Mouse (Mus musculus): ENCODE results near the gene Olfr1197.

The Olfr1197 gene

DNA sequence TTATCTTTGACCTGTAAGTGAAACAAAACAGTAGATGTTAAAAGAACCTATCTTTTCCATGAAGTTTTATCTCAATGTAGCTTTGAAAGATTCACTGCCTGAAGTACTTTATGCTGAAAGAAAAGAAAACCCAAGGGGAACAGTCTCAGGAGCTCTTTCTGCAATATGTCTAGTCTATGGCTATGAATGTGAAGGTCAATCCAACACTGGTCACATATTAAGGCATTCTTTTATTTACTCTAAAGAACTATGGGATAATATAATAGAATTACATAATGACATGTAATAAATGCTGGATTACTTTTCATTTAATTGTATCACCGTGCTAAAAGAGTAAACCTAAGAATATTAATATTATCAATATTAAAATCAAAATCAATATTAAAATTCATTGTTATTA is at the start of gene Olfr1197:
Gene Olfr1197 (minus strand): TSS at position 101 of the 400 bp plus-strand sequence.
- no peak for DNase-seq

DNA sequence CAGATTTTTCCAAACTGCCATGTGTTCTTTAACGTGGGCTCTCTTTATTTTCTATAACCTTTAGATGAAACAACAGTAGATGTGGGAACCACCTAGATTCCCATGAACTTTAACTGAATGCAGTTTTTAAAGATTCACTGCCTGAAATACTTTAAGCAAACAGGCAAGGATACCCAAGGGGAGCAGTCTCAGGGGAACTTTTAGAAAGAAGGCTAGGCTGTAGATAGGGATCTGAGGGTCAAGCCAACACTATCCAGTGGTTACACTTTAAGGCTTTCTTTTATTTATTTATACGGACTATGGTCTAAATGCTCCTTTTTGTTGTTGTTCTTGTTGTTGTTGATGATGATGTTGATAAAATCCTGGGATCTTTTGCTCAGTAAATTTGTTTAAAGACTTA is 38.2 kb upstream of the Olfr1197 start, which contains the start of gene Olfr1200:
Gene Olfr1200 (minus strand): TSS at position 101 of the 400 bp plus-strand sequence.
- DNase-seq, result no peak

DNA sequence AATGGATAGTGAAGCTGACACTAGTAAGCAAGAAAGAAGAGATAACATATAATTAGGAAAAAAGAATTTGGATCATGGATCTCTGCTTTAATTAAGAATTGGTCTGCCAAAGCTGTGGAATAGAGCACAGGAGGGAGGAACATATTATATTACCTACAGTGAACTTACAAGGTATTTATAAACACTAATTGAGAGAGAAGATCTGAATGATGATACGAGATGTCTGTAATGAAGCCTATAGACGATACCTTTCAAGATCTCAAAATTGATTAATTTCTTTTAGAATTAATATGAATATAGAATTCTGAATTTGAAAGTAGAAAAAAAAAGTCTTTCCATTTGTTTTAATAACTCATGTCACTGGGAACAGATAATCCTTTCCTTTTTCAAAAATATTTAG is 28.2 kb upstream of the Olfr1197 start, which contains the start of gene Olfr1199:
Gene Olfr1199 (minus strand): TSS at position 101 of the 400 bp plus-strand sequence.
- no peak for DNase-seq

DNA sequence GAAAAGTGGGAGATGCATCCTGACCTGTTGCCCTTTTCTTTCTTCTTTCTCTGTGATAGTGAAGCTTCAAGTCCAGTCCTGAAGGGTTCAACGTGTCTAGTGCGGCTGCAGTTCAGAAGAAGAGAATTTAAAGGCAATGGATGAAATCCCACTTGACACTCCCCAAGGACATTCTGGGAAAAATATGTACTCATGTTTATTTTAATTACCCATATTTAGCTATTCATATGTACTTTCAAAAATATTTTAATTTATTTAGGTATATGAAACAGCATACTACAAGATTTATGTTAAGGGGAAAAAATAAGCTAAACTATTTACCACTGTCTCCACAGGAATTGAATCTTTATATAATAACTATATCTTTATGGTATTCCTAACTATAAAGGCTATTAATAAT is 19.1 kb upstream of the Olfr1197 start, which contains the start of gene Olfr1198:
Gene Olfr1198 (minus strand): TSS at position 101 of the 400 bp plus-strand sequence.
- DNase-seq, result no peak

DNA sequence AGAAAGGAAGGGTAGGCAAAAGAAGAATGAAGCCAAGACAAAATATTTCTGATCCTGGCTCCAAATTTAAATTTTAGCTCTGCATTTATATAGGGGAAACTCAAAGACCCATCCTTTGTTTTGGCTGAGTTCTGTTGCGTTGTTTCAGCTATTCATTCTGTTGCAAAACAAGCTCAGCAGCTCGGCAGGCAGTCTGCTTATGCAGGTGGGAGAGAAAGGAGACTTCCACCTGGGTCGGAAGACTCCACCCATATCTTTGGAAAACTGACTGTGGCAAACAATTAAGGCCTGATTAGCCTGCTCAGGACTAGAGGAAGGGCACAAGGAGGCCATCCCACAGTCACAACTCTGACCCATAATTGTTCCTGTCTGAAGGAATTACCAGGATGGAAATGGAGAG is 11.2 kb upstream of the Olfr1197 start:
- no peak for DNase-seq

DNA sequence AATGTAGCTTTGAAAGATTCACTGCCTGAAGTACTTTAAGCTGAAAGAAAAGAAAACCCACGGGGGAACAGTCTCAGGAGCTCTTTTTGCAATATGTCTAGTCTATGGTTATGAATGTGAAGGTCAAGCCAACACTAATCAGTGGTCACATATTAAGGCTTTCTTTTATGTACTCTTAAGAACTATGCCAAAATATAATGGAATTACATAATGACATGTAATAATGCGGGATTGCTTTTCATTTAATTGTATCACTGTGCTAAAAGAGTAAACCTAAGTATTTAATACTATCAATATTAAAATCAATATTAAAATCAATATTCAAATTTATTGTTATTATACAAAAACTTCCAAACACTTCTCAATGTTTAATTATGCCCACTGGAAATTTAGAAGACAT is 27.7 kb downstream of the Olfr1197 start, which contains the start of gene Olfr1196:
Gene Olfr1196 (minus strand): TSS at position 101 of the 400 bp plus-strand sequence.
- DNase-seq, result no peak

DNA sequence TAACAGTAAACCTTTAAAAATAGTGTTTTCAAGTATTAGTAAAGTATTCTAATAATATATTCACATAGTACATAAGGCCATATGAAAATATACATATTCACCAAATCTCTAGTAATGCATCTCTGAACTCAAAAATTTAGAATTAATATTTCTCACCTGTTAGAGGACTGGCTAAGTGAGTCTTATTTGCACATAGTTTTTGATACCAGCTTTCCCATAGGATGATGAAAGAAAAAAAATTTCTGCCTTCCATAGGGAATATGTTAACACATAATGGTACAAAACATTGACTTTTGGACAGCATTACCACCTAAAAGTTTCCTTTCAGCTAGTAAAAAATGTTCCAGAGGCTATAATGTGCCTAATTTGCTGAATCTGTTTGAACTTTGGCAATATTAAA is 43.1 kb downstream of the Olfr1197 start, which contains the start of gene Olfr1195:
Gene Olfr1195 (minus strand): TSS at position 101 of the 400 bp plus-strand sequence.
- DNase-seq, result no peak
